Mouse (Mus musculus) forebrain, embryonic 10.5 days (tissue): ENCODE results near the gene Gm4779. TPM values are rescaled to one million over a fixed set of nuclear protein-coding genes. Genes with fewer than 3 reads are reported as not detected.

Experiments used
- DNase-seq: peaks from one replicate; pipeline ENCODE4 v3.0.0-alpha.2; 2017; ENCODE audit warnings: low spot score; ENCODE audit errors: extremely low spot score
- H3K27ac ChIP-seq: fragments of 300-500 bp; sonication (generic); 2 replicates; pipeline ENCODE4 v1.5.1; 2016; ENCODE audit warnings: mild to moderate bottlenecking
- H3K27me3 ChIP-seq: fragments of 300-500 bp; sonication (generic); 2 replicates; pipeline ENCODE4 v1.6.1; 2016; ENCODE audit warnings: mild to moderate bottlenecking; ENCODE audit not compliant: poor library complexity, severe bottlenecking
- H3K36me3 ChIP-seq: fragments of 300-500 bp; sonication (generic); replicated peaks from 2 replicates; pipeline ENCODE4 v1.6.1; 2016; ENCODE audit warnings: mild to moderate bottlenecking, moderate library complexity
- H3K4me1 ChIP-seq: fragments of 300-500 bp; sonication (generic); 2 replicates; pipeline ENCODE4 v1.6.1; 2016
- H3K4me3 ChIP-seq: fragments of 300-500 bp; sonication (generic); 2 replicates; pipeline ENCODE4 v1.5.1; 2016; ENCODE audit warnings: mild to moderate bottlenecking, moderate library complexity
- H3K9me3 ChIP-seq: fragments of 300-500 bp; sonication (generic); 2 replicates; pipeline ENCODE4 v1.6.1; 2016; ENCODE audit warnings: mild to moderate bottlenecking, moderate library complexity
- WGBS: fragments of 180-500 bp; shearing (Covaris S2); methylation state at CpG from one replicate; pipeline ENCODE4 v1.1.7; 2016; 5-methylcytosine and 5-hydroxymethylcytosine counted together
- polyA plus RNA-seq: library from polyadenylated mRNA; unstranded; fragments of >200 nt; fragmentation: Nextera tagmentation; extraction: Ambion mirVana; gene quantifications from 2 replicates; pipeline ENCODE4 v1.2.1, GENCODE M21; 2016

Gene Gm4779
- polyA plus RNA-seq, 1 experiment from 2014 or later, result not detected

GRCm38 (mm10) chrX:101741064-101741433 lies 53.2 kb downstream of the Gm4779 start:
- Histone ChIP-seq H3K27ac (no peak overlapping the region), H3K36me3 (no peaks in the 10 kb centered on the region)
- WGBS, result 86% methylated on average over 2 of the region's 2 CpGs

DNA sequence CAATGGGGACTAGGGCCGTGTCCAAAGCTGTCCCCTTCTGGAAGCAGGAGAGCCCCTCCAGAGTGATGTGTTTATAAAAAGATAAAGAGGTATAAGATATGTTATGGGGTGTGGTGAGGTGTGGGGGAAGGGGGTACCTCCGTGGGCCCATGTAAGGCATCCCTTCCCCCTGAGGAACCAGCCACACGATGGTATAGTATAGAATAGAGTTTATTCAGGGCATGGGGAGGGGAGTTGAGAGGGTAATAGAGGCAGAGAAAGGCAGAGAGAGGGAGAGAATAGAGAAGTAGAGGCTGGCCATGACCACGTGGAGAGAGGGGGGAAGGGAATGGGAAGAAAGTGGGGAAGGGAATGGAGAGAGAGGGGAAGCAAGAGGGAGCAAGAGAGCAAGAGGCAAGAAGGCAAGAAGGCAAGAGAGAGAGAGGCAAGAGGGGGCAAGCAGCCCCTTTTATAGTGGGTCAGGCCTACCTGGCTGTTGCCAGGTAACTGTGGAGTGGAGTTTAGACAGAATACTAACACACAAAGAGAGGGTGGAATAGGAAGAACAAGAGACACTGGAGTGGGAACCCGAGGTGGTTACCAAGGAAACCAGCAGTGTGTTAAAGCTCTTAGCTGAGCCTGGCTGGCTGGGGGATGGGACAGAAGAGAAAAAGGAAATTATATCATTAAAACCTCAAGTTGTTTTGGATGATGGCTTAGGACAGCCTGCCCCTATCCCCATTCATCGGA lies 53.7 kb downstream of the Gm4779 start:
- WGBS, result 52% methylated on average over 6 of the region's 6 CpGs
- no peak overlapping the region for H3K4me3 ChIP-seq
- no peaks in the 10 kb centered on the region for H3K36me3 ChIP-seq
- H3K27ac ChIP-seq, result peak overlapping the region; percentile 44; the same call in 1 of the 2 replicates
- H3K27me3 ChIP-seq, result peaks cover 91% of the 10 kb centered on the region
- H3K9me3 ChIP-seq, result no peaks in the 10 kb centered on the region
- DNase-seq, result no peak
- H3K4me1 ChIP-seq, result peaks cover 14% of the 10 kb centered on the region

More at GRCm38 (mm10) chrX:101741064-101741433, 53.2 kb downstream of the Gm4779 start:
- H3K4me3 ChIP-seq, result no peak overlapping the region
- H3K9me3 ChIP-seq, result no peaks in the 10 kb centered on the region
- peaks cover 91% of the 10 kb centered on the region for H3K27me3 ChIP-seq
- H3K4me1 ChIP-seq, result peaks cover 14% of the 10 kb centered on the region
- no peak for DNase-seq

Other genes starting within 250 kb of the Gm4779 start
- gene Ogt, start 154.4 kb downstream of the Gm4779 start, polyA plus RNA-seq, result 130 and 131 TPM in 2 replicates
- gene Cxcr3, start 60.2 kb downstream of the Gm4779 start, polyA plus RNA-seq, result 0.20 and 0.31 TPM in 2 replicates
- 0.16 TPM in 1 of 2 replicates, not detected in the other for gene 8030474K03Rik, start 233 bp upstream of the Gm4779 start, polyA plus RNA-seq
- 11.3 and 12.1 TPM in 2 replicates for gene Nhsl2, start 55.0 kb upstream of the Gm4779 start, polyA plus RNA-seq